Mouse (Mus musculus): ENCODE results near the gene Hikeshi. TPM values are rescaled to one million over a fixed set of nuclear protein-coding genes. Genes with fewer than 3 reads are reported as not detected.

The Hikeshi gene
- 10 to 100 TPM; 77.9 to 82.5 TPM for total RNA-seq (2021)
- long read RNA-seq, experiment 1, transcript Hikeshi-209 (4 exons, 806 nt) = minor isoform, 6 of 41 reads
- long read RNA-seq, experiment 1, transcript Hikeshi-206 (5 exons, 2,224 nt) = major isoform, 31 of 41 reads
- long read RNA-seq, experiment 1, partial matches to known transcripts = 1 of 41 reads
- long read RNA-seq, experiment 1, other reads (novel, unspliced or antisense) = 1 of 41 reads
- long read RNA-seq, experiment 2, transcript Hikeshi-206 (5 exons, 2,224 nt) = major isoform, 19 of 24 reads
- long read RNA-seq, experiment 2, partial matches to known transcripts = 0 of 24 reads
- long read RNA-seq, experiment 2, other reads (novel, unspliced or antisense) = 1 of 24 reads

DNA sequence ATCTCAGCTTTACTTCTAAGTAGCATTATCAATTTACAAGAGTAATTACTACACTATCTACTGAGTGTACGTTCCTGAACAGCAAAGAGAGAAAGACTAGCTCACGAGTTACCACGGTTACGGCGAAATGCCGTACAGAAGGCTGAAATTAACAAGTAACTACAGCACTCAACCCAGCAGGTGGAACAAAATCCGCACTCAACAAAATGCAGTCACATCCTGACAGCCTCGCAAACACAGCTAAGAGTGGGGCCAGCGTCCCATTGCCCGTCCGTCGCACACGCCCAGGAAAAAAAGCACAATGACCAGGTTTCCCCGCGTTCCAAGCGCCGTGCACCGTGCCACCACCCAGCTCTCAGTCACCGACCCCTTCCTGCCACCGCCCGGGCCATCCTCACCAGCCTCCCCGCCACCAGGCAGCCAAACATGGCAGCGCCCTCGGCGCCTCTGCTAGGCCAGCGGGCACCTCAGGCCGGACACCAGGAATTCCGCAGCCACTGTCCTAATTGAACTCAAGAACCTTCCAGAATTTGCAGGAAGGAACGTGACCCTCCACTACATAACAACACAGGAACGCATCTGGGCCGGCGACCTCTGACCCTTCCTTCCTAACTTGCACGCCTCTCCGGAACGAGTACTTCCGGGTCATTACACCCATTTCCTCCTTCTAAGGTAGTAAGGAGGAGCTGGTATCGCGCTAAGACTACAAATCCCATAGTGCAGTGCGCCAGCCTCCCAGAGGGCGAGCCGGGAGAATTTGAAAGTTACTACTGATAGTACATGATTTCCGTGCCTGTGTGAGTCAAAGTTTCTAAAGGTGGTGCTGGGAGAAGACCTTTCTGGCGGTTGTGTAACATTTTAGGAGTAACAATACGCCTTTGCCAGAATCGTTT, at the start of gene Hikeshi:
TSS of gene Hikeshi (minus strand) at position 634 of the 893 bp plus-strand sequence.
- DNase-seq = peak; percentile 97 to 98

DNA sequence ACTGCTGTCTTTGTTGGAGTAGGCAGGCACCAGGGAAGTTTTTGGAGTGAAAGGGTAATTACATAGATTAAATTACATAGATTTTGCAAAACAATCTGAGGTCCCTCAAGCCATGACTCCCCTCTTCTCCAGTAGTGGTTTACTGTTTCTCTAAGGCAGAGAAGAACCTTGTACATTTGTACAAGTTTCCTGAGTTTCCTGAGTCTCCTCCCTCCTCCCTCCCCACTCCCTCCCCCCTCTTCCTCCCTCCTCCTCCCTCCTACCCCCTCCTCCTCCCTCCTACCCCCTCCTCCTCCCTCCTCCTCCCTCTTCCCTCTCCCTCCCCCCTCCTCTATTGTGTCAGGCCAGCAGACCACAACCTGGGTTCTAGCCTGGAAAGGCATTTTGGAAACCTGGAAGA, 43.4 kb upstream of the Hikeshi start:
- DNase-seq = no peak

DNA sequence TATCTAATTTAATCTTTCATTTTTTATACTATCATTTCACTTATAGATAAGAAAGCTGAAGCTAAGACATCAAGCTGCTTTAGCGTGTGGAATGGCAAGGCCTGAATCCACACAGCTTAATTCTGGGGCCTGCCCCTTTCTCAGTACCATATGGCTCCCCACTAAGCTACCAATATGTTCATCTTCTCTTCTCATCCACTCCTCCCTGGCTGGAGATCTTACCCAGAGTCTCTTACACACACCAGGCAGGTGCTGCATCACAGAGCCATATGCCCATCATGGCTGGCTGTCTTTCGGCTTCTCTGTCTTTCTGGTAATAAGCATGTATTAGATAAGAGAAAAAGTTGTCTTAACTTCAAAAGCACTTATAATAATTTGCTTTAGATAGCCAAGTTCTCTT, 42.4 kb upstream of the Hikeshi start:
- DNase-seq = no peak

DNA sequence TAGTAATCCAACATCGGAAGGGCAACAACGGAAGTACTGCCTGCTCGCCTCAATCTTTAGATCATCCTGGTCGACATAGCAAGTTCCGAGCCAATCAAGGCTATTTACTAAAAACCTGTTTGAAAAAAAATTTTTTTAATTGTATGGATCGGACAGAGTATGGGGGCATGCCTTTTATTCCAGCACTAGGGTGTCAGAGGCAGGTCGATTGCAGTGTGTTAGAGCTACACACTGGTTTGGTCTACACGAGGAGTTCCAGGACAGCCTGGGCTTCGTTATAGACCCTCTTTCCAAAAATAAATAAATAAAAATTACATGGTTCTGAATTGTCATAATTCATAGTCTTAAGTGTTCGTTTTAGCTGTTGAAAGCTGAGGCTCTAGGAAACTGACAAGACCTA, 40.6 kb upstream of the Hikeshi start:
- no peak for DNase-seq

DNA sequence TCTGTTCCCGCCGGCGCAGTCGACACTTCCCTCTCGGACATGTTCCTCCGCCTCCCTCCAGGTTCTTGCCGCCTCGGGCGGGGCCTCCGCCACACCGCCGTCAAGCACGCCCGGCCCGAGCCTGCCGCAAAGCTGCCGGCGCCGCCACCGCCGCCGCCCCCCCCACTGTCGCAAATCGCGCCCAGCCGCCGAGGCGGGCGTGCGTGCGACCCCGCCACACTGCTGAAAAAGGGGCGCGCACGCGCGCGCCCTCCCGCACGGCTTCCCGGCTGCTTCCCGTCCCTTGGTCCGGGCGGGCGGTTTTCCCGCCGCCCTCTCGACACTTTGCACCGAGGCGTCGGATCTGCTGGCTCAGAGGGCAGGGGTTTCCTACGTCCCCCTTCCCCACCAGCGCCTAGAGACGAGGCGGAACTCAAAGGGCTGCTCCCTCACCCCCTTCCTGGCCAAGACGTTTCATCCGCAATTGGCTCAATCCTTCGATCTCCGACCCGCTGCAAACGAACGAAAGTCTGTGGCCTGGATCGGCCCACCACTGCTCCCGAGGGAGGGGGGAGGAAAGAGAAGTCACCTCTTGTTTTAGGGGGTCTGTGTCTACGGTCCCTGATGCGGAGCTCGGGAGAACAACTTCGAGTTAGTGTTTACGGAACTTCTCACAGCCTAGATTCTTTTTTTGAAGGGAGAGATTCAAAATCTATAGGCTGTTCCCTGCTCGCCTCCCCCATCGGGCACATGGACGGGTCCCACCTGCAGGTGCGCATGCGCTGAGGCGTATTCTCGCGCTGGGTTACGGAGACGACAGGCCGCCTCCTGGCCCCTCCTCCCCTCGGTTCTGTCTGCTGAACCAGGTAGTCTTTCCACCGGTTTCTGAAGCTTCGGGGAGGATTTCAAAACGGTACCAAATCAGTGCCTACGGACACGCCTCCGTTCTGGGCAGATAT, 39.8 kb upstream of the Hikeshi start, which contains the start of gene Eed:
TSS of gene Eed (minus strand) at position 499 of the 938 bp plus-strand sequence.
- DNase-seq = peak; percentile 96

DNA sequence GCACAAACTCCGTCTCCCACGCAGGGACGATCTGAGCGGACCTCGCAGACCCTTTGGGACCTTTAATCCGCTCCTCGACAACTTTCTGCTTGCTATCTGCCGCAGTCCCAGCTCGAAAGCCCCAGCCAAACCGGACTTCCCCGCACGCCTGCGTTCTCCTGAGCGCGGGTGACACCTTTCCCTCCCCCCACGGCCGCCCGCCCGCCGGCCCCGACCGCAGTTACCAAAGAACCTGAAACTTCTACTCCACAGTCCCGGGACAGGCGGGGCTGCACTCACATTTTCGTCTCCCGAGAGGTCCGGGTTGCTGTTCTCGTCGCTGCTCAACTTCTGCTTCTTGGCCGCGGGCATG, 39.1 kb upstream of the Hikeshi start:
- DNase-seq = no peak

DNA sequence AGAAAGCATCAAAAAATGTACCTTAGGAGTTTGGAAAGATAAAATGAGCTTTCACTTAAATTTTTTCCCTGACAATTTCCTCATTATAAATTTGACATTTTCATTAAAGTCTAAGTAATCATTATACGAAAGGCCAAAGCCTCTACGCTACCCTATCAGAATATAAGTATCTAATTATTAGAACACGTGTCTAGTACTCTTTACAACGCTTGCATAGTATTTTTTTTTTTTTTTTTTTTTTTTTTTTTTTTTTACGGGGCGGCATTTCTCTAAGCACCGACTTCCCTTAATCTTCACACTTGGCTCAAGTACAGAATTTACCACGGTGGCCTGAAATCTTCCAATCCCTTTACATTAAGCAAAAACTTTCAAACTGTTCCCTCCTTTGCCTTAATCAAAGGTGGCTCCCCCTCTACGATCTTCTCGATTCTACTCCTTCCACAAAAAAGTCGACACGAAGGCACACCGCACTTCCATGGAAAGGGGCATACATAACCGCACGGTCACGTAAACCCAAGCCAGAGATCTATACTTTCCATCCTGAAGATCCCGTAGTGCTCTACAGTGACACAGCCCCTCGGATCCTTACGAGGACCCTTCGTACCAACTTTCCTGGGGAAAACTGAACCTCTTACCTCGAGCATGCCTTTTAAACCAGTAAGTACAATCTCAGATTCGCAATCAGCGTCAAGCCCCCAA, 38.6 kb upstream of the Hikeshi start:
- DNase-seq = no peak

DNA sequence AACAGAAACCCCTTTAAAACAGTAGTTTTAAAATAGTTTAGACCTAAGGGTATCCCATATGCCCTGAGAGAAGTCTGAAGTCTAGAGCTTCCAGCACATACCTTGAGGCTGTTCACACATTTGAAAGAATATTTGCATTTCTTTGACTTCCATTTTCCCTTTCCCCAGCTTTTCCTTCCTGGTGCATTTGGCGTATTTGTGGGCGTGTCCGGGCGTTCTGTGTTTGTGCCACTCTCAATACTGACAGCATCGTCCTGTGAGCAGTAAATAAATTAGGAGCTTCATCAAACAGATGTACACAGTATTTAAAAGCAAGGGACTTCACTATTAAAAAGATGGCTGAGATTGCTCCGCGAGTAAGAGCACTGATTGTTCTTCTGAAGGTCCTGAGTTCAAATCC, 35.8 kb upstream of the Hikeshi start:
- no peak for DNase-seq

DNA sequence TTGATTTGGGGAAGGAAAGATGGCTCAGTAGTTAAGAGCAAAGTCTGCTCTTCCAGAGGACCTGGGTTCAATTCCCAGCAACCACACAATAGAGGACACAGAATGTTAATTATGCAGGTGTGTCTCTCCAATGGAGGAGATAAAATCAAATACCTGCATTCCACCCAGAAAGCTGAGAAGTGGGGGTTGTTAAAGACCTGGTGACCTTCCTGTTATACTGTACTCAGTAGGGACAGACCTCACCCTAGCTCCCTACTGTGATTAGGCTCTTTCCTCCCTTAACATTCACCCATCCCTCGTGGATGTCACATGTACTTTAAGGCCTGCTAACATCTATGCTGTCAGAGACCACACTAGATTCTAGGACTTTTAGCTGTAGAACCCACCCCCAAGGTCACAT, 34.6 kb upstream of the Hikeshi start:
- no peak for DNase-seq

DNA sequence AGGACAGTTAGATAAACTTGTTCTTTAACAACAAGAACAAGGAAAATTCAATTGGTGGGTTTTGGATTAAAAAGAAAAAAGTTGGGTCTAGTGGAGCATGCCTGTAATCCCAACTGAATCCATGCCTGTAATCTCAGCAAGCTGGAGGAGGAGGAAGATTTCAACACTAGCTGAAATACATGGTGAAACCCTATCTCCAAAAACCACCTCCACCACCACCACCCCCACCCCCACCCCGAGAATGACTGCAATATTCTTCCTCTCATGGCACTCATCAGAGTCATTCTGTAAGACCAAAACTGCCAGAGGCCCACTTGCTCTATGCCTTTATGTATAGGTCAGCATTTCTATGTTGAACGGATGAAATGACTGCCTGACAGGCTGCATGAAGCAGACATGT, 26.2 kb upstream of the Hikeshi start:
- no peak for DNase-seq

DNA sequence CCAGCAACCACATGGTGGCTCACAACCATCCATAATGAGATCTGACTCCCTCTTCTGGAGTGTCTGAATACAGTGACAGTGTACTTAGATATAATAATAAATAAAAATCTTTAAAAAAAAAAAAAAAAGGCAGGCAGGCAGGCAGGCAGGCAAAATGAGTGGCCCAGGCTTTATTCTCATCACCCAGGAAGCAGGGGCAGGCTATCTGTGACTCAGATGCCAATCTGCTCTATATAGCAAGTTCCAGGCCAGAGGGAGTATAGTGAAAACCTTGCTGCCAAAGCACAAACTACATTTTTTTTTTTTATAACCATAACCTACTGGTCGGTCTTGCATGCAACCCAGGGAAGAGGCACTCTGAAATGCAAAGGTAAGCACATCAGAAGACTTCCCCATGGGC, 25.8 kb upstream of the Hikeshi start:
- no peak for DNase-seq

DNA sequence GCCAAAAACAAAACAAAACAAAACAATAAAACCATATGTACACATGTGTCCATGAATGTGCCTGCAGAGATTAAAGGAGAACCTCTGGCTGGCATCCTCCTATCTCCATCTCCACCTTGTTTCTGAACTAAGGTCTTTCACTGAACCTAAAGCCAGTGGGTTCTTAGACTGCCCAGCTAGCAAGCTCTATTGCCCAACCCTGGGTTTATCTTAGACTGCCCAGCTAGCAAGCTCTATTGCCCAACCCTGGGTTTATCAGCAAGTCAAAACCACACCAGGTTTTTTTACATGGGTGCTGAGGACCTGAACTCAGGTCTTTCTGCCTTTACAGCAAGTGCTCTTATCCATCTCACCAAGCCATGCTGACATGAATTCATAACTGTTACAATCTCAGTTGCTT, 22.1 kb upstream of the Hikeshi start:
- DNase-seq = no peak

DNA sequence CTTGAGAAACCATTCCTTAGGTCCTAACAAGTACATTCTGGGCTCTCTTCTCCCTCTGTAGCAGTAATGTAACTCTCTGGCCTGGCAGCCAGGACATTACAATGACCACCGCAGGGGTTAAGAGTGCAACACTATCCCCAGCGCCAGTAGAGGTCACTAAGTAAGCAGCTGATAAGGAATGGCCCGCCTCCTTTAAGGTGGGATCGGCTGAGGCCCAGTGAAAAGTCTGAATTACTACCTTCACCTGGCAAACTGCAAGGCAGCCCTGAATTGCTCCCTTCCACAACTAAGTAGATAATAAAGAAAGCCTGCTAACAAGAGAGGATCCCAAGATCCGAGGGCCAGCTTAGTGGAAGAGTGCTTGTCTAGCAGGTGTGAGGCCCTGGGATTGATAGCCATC, 16.3 kb upstream of the Hikeshi start:
- DNase-seq = no peak

DNA sequence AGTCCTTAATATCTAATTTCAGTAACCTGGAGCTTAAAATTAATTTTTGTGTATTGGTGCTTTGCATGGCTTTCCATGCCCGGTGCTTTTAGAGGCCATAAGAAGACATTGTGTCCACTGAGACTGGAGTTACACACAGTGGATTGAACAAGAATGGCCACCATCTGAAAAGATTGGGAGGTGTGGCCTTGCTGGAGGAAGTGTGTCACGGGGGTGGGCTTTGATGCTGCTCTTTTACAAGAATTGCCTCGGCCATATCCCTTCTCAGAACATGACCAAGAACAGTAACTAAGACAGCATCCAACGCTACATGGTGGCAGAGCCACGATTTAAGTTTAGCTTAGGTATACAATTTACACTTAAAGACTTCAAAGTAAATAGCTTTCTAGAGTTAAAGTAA, 13.3 kb upstream of the Hikeshi start:
- DNase-seq = no peak

DNA sequence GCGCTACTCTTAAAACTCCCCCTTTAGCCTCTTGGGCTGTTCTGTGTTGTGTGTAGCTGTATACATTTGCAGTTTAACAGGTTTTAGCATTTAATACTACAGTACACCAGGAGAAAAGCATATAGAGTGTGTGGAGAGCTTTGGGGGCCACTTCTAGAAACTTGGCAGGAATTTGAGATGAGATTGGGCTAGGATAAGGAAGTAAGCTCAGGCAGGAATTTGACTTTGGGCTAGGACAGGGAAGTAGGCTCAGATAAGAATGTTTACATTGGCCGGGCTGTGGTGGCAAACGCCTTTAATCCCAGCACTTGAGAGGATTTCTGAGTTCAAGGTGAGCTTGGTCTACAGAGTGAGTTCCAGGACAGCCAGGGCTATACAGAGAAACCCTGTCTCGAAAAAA, 8.4 kb upstream of the Hikeshi start:
- no peak for DNase-seq

DNA sequence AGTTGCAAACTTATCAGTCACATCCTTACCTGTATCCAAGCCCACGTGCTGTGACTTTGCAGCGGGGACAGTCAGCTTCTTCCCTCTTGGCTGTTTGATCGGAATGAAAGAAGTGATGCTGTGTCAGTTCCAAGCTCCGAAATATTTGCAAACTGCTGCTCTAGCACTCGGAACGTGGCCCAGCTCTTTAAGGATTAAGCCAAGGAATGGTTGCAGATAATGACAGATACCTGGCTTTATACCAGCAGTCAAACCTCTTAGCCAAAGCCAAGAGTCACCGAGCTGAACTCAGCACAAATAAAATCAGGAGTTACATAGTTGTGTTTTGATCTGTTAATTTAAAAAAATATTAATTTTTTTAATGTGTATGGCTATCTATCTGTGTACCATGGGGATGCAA, 7.0 kb upstream of the Hikeshi start:
- peak; percentile 13 to 14 for DNase-seq

DNA sequence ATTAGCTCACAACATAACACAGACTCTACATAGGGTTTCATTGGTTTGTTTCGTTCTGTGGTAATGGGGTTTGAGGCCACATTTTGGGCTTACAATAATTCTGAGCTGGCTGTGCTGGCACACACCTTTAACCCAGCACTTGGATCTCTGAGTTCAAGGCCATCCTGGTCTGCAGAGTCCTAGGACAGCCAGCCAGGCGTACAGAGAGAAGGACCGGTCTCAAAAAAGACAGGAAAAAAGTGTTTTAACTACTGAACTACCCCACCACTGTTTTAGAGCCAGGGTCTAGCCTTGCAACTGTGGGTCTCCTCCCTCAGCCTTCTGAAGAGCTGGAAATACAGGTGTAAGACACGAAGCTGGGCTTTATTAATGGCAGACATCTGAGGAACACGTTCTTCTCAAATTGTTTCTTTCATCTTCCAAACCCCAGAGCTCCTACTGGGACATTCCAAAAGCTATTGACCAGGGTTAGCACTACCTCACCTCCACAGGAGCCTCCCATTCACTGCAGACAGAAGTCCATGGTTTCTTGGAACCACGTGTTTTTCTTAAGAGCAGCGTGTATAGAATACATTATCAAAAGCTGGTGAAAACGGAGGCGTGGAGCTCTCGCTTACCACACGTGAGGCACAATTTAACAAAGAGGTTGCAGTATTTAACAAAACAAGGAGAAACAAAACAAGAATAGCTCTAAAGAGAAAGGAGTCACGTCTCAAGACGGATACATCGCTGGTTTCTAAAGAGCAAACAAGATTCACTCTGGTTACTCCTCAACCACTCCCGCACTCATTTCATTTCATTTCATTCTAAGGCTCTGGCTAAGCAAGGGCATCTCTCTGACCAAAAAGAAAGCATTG, 1.3 kb downstream of the Hikeshi start:
- no peak for DNase-seq

DNA sequence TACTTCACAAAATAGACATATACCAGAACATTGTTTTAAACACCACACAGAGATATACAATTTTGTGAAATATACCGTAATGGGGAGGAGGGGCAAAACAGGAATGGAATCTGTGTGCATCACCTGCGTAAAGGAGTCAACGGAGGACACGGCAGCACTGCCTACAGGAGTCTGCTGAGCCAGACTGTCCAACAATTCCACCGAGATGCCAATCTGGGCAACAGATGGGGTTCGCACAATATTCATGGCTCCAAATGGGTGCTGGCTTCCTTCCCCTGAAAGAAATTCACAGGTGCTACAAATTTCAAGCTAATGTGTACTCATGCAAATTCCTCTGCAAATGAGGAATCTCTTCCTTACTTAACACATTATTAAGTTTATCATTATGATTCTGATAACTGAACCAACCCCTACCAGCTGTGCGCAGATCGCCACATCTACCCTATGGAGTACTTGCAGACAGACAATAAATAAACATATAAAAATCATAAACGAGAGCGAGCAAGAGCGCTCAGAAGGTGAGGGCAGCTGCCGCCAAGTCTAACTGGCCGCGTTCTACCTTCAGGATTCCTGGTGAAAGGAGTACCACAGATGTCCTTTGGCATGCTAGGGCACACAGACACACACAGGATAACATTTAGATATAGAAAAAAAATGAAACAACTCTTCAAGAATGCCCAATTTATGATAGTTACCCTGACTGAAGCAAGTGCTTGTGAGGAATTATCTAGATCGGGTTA, 17.4 kb downstream of the Hikeshi start:
- no peak for DNase-seq

DNA sequence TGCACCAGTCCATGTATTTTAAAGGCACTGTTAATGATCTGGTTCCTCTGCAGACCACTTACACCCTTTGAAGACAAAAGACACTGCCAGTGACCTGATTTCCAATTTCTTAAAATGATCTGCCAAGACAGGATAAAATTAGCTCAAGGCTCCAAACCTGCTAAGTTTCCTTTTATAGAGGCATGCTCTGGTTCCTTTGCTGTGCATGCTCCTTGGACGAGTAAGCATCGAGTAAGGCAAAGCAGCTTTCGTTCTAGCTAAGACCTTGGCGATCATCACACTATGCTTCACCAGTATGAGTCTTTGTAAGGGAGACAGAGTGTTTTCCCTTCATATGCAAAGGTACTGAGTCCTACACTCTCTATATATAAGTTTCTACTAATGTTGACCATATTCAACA, 23.2 kb downstream of the Hikeshi start:
- no peak for DNase-seq

DNA sequence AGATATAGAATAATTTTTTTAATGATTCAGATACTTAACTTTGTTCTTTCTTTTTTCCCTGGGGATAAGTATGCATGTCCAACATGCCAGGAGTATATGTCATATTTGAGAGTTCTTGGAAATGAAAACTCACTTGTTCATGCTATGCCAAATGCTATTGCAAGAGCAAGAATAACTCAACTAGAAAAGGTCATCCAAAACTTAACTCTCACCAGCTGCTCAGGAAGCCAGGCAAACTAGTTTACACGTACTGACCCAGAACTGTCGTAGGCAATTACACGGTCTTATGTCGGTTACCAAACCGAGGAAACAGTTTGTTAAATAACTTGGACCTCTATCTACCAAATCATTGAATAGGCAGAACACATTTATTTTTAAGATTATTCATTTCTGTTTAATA, 24.3 kb downstream of the Hikeshi start:
- DNase-seq = peak in 1 of 2 experiments; percentile 8
